Mouse (Mus musculus): ENCODE data around the gene Dnm3. TPM values are rescaled to one million over a fixed set of nuclear protein-coding genes. Genes with fewer than 3 reads are reported as not detected.

The Dnm3 gene
- total and polyA plus RNA-seq, 3 experiments: 3.3 to 18.1 (median 11.6) TPM

DNA sequence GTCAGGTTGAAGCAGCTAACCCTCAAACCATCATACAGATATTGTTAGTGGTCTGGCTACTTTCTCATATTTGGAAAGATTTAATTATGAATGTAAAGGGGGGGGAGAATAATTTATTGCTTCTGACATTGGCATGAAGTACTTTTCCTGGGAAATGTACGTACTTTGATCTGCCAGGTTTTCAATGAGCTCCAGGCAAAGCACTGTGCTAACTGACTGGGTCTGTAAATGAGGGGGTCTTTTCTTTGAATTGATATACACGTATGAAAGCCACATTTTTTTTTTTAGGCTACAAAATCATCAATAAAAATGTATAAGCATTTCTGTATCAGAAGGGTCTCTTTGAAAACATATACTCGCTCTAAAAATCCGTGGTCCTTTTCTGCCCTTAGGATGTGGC lies 457.1 kb downstream of the Dnm3 start:
- no peak for DNase-seq

DNA sequence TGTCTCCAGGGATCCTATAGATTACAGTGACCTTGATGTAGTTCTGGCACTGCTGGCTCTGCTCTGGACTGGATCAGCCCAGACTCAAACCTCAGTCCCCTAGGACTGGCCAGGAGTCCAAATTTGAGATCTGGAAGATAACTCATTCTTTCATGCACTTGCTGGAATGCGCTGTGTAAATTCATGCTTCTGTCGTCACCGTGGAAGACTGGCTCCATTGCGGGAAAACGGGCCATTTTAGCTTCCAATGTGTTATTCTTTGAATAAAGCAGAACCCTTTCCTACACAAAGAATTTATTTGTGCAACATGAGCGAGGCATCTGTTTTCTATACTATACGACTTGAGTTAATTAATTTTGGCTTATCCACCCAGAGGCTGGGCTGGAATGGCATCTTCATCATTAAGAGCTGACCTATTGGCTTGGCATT lies 457.5 kb downstream of the Dnm3 start:
- no peak for DNase-seq

DNA sequence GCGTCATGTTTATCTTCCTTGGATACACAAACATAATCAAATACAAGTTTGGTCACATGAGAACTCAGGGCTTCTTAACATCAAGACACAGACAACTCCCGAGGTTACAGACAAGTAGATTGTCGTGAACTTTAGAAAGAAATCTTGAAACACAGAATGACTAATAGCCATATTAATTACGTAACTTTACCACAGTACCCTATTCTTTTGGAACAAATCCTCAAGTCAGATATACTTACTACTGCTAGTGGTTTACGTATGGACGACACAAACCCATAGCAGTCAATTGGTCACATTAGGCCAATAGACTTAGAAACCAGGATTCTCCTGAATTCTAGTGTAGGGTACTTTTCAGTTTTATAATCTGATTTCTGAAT lies 459.2 kb downstream of the Dnm3 start:
- DNase-seq: no peak

DNA sequence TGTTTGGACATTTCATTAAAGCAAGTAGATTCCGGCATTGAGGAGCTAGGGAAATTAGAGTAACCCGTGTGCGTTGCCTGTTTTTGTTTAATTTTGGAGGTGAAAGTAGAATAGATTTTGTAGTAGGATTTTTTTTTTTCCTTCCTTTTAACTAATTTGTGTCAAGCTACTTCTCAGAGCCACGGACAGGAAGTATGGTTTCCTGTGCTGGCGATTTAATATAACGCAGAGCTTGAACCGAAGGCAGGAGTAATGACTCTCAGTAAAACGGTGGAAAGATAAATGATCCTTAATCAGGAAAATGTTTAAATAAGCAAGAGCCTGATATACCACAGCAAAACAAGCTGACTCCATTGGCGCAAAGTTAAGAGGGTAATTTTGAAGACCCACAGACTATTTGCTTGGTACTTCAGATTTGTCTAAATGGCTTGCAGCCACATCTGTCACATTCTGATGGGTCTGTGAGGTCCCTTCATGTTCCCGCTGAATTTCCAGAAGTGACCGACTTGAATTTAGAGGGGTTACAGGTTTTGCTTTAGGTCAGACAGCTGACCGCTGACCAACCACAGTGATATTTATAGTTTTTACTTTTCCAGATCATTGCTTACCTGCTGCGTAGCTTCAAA lies 459.7 kb downstream of the Dnm3 start:
- no peak for DNase-seq

DNA sequence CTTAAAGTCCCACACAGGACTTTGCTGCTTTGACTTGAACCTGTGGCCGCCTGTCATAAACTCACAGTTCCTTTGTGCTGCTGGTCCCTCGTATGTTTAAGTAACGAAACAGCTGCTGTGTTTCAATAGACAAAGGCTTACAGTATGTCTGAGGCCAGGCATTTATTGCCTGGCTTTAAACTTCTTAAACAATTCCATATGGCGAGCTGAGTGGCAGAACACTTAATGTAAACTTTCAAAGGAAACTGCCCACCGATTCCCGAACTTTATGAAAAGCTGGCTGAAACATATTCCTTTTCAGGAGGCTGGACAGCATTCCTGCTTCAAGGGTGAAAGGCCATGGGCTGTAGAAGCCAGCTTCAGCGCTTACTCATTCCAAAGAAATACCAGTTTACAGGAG lies 460.9 kb downstream of the Dnm3 start:
- no peak for DNase-seq

DNA sequence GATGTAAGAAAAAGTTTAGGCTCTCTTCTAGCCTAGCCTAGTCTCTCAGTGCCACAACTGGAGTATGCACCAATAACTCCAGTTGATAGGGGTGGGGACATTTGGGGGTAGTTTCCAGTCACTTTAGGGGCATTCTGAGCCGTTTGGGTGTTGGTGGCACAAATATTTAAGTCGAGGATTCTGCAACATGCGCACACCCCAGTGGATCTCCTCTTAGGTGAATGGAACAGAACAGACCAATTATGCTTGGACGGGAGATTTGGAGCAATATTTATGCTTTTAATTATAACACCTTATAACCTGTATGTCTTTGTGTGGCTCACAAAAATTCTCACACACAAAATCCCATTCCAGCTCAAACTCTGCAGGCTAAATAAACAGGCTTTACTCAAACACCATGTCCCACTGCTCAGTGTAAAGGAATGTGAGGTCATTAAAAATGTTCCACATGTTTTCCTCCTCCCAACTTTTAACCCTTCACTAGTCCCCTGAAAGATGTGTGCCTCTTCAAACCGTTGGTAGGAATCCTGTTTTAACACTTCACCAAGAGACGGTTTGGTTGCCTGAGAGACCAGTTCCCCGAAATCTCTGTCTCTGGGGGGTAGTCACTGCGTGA lies 462.5 kb downstream of the Dnm3 start:
- DNase-seq: no peak

DNA sequence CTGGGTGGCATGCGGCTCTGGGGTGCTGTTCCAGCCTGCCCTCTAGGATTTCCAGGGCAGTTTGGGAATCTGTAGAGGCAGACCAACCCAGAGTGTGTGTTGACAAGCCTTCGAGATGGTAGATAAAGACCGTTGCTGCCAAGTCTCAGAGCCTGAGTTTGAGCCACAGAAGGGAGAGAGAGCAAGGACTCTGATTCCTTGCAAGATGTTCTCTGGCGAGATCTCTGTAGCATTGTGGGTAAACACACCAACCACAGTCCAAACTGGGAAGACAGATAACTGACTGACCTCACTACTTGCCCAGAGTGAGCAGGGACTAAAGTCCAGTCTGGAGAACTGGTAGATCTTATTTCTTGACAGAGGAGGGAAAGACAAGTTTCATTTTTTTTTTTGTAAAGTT lies 464.3 kb downstream of the Dnm3 start:
- no peak for DNase-seq

DNA sequence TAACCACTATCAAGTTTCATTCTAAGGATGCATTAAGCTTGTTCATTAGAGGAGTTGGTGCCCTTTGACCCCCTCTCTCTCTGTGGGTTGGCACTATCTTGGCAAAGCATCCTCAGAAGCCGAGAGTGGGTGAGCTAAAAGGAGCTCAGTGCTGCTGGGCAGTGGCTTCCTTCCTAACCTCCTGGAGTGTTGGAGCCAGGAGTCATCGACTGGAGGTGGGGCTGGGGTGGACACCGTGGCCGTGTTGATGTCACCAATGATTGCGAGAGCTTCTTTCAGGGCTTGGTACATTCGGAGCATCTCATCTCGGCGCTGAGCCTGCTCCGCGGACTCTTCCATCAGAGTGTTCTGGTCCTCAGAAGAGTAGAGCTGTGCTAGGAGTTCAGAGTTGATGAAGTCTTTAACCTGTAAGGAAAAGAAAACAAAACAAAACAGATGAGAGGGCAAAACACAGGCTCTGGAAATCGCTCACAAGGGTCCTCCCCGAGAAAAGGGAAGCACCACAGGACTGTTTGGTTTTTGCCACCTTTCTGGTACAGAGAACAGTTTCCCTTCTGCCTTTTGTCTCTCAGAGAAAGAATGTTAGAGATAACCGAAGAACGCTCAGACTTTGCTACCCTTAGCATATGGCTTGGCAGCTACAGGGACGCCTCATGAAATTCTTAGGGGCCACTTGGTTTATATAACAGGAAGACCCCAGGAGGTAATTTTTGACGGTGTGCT lies 466.1 kb downstream of the Dnm3 start:
- DNase-seq: no peak

DNA sequence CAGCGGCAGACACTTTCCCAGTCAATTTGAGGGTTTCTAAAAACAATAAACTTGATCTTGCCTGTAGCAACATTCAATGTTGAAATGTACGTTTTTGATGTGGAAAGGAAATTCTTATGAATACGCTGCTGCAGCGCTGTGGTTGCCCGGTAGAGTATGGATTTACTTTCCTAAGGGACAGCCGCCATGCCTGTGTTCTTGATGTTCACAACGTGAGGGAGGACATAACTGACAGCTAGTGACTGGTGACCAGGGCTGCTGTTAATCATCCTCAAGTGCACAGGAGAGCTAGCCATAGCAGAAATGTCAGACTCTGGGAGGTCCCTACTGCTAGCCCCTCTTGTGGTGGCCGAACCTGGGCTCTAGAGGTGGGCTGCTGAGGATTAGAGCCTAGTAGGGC lies 468.7 kb downstream of the Dnm3 start:
- DNase-seq: no peak

DNA sequence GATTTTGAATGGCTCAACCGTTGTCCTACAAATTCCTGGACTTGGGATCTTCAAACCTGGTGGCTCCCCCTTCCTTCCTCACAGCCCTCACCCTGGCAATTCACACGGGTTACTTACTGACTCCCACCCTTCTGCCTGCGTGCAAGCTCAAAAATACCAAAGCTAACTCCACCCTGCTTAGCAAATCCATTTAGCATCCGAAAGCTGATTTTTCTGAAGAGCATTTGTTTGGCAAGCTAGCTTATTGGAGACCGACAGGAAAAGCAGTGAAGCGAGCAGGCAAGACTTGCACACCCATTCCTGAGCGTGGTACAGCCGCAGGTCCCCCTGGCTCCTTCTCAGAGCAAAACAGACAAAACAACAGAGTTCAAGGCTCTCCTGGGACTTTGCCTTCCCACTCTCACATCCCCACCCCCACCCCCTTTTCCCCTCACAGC lies 469.2 kb downstream of the Dnm3 start:
- no peak for DNase-seq

DNA sequence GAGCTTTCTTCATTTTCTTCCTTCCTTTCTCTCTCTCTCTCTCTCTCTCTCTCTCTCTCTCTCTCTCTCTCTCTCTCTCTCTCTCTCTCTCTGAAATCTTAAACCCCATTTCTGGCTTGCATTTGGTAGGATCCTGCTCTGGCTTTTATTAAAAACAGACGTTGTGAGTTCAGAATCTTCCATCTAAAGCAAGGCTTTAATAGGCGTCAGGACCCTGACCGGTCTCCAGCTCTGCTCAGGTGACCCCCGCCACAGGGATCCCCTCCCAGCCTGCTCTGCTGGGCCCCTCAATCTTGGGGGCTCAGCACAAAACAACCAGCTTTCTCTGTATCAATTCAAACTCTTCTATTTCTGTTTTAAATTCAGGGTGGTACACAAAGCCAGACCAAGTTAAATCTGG lies 469.6 kb downstream of the Dnm3 start:
- no peak for DNase-seq

DNA sequence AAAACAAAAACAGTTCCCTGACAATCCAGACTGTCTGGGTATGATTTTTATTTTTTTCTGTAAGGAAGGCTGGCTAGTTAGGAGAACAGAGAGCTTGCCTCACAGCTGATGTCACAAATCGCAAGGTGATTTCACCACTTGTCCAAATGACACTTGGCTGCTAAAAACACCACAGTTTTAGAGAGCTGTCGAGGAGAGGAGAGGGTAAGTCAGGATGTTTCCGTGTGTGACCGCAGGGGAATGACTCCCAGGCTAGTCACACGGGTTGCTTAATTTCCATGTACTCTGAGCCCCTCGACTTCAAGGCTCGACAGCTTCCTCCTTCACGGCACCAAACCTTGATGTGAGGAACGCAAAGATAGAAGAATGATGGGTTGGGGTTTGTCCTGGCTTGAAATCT lies 471.7 kb downstream of the Dnm3 start:
- no peak for DNase-seq

DNA sequence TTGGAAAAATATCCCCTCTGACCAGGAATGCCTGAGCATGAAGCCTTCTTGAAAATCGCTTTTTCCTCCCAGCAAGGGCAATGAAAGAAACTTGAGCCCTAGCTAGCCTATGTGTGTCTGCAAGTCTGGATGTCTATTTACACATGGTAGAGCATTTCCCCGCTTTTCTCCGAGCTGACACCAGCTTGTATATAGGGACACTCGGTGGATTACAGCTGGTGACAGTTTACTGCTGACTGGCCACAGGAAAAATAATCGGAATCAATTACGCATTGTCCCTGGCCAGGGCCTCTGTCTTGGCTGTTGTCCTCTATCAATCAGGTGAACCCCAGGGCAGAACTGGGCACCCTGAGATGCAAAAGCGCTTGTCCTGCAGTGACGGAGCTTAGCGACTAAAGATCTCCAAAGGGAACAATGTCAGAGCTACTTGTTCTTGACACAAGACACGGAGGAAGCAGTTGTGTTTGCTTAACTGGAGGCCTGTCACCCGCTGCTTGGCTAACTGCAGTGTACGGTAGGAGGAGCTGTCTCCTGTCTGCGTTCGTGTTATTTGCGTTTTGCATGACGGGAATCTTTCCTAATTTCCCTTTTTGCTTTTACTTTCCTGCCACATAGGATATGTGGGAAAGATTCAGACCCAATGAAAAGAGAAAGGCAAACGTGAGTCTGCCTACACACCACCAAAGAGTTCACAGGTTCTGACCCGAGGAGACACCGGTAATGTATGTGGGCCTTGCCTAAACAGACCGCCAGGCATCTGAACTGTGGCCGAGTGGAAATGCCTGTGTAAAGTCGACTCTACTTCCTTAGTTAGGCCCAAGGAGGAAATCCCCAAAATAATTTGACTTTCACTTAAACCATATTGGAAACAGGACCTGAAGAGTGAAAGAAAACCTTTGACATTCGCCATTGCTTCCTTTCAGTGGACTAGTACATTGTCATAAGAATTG lies 472.7 kb downstream of the Dnm3 start:
- peak; percentile 42 for DNase-seq

DNA sequence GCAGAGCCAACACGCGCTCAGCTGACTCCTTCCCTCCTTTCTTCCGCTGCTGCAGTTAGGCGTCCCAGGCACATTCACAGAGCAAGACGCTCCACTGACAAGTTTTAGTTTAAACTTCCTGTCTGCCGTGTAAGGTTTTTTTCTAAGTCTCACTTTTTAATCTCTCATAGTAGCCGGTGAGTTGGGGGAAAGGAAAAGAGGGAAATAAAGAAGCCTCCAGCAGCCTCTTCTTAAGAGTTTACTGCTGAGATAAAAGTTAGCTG lies 473.4 kb downstream of the Dnm3 start:
- DNase-seq: no peak

DNA sequence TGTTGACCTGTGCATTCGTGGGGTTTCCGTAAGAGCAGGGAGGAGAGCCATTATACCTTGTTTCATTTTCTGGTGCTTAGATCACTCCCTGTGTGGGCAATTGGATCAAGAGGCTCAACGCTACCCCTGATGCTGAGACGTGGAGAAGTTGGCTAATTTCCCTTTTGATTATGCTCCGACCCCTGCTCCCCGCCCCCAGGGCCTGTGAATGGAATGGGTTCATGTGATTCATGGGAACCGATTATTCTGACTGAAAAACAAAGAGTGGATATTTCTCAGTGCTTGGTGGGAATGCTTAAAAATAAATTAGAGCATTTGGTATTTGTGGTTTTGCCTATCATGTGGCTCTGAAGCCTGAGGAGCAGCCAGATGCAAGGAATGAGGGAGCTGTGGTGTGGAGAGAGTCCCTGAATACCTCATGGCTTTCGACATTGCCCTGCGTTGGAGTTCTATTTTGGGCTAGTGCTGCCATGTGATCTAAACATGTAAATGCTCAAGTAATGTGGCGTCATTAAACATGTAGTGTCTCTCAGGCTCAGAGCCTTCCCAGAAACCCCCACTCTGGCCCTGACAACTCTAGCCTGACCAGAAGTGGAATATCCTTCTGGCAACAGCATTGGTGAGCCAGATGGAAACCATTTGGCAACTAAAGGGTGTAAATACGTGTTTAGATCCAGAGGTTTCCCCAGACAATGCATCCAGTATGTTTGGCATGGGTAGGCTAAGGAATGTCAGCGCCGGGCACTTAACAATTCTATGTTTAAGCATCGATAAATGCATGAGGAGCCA lies 473.9 kb downstream of the Dnm3 start:
- DNase-seq: no peak

DNA sequence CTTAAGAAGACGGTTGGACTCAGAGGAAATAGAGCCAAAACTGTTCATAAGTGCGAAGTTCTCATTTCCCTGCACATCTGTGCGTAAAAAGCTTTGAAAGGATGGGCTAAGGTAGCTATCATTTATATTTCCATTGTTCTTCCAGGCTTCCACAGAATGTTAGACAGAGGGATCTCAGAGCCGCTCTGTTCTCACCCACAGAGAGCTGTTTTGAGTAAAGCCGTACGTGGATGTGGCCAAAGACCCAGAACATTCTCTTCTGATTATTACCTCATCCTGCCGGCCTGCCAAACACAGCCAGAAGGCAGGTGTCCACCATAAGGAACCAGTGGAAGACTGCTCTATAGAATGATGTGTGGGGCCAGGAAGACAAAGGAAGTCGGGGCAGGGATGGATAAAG lies 476.5 kb downstream of the Dnm3 start:
- DNase-seq: no peak

DNA sequence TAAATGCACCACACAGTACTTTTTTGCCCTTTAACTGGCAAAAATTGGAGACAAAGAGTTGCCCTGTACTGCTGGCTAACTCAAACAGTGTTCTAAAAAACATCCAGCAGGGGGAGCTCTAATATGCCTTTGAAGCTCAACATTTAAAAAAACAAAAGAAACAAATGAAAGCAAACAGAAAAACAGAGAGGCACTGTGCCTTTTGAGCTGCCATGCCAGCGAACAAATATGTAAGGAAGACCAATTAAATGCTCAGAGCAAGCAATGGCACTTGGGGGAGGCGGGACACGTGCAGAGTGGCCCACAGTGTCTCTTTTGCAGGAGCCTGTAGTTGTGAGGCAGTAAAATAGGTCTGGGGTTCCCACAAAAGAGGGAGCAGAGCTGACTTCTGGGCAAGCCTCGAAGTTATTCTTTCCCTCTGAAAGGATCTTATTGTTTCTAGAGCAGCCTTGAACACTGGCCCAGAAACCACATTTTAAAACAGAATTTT lies 477.9 kb downstream of the Dnm3 start:
- DNase-seq: peak; percentile 46

DNA sequence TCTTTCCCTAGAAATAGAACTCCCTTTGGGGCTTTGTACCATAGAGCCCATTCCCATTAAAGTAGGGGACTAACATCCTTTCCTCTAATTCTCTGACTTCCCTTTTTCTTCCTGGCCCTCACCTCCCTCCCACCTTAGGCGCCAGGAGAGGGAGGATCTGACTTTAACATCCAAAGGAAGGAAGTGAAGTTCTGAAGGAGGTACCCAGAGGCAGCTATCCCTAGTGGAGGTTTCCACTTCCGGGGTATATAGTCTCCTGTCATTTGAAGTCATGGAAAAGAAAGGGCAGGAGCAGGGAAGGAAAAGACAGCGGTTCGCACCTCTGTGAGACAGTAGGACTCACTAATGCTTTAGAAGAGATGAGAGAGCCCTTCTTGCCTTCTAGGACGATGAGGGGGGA lies 478.5 kb downstream of the Dnm3 start:
- DNase-seq: no peak

DNA sequence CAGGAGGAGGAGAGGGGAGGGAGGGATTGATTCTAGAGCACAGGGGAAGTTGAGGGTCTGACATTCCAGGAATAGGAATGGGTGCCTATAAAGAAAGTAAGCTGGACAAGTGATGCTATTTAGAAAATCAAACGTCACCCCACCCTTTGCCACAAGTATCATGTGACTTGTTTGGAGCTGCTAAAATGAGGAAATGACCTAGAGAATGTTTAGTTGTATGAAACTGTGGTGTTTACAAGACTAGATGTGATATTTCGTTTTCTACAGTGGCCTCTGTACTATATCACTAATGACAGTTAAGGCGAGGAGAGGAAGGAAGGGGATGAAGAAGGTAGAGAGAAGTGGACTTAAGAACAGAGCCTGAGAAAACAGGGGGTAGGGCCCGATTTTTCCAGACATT lies 479.1 kb downstream of the Dnm3 start:
- DNase-seq: no peak

DNA sequence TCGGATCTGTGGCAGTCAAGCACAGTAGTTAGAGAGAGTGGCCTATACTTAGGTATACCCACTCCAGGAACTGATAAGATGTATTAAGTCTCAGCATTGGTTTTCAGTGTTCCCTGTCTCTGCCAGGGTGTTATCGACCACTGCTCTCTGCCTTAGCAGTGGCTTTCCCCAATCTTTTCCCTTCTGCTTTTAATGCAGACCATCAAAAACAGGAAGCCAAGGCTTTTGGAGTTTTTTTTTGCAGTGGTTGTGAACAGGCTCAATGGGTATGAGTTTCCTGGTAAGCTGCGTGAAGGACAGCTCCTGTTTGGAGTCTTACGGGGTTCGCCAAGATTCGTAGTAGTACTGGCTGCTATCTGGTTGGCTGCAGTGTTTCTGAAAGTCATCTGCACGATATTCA lies 485.4 kb downstream of the Dnm3 start:
- DNase-seq: no peak

DNA sequence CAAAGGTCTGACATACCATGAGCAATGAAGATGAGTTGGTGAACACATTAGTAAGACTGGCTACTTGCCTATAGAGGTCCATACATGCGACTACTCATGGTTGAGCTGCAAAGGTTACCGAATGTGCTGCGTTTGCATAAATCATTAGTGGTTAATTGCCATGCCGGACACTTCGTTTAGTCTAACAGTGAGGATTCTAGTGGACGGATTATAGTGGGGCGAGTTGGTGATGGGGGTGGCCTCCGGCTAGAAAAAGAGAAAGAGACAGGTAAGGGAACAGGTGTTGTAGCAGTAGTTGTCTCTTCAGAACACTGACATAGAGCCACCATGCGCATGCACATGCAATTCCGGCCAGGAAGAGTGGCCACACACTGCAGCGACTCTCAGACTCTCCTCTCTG lies 486.0 kb downstream of the Dnm3 start:
- no peak for DNase-seq

All from adrenal gland, adult 2 months (tissue).